Mouse (Mus musculus) olfactory bulb, adult 2 months (tissue): ENCODE data around the gene Krtap1-5.

Source experiments
- CTCF ChIP-seq: fragments of 200-500 bp; IDR thresholded peaks from 2 replicates; pipeline ENCODE4 v1.5.1; 2012; ENCODE audit warnings: low read depth, mild to moderate bottlenecking, low read length, moderate library complexity; ENCODE audit not compliant: insufficient read depth
- POLR2A ChIP-seq: fragments of 200-500 bp; IDR thresholded peaks from 2 replicates; pipeline ENCODE4 v1.6.1; 2012; ENCODE audit warnings: mild to moderate bottlenecking, low read depth, low read length, moderate library complexity; ENCODE audit not compliant: insufficient read depth

DNA sequence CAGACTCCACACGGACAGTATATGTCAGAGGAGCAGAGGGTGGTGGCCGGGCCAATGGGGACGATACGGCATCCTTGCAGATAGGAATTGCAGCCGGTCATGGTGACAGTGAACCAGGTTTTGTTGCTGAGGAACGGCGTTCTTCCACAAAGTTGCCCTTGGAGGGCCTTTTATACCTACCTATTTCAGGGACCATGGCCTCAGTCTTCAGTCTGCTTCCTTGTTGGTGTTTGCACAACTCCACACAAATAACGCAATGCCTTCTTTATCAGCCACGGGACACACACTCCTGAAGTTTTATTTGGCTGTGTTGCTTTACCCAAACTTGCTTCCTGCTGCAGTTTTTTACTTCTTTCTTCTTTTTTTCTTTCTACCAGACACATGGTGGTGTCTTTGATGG is 21.4 kb downstream of the Krtap1-5 start, which contains the start of gene Gm11939:
- no peak for TF ChIP-seq CTCF
- no peak for TF ChIP-seq POLR2A
